Mouse (Mus musculus) MEL (cell line): ENCODE measurements at regions not wholly inside any gene's neighbourhood (a gene's known extent, or its start where the extent isn't known, plus 50 kb on each side); places are given as distances from the start of the nearest gene placed in this dataset.
A peak's percentile ranks its signal among the peaks of the same experiment; 100 is the strongest.

ENCODE experiments used
- DNase-seq: peaks from one replicate; pipeline ENCODE4 v3.0.0; 2011; ENCODE audit warnings: low read depth, low spot score
- H3K27ac ChIP-seq: 2 replicates; pipeline ENCODE4 v1.5.1; 2012; ENCODE audit warnings: low read depth, mild to moderate bottlenecking, control low read depth, low read length, moderate library complexity; ENCODE audit not compliant: control insufficient read depth
- H3K27me3 ChIP-seq, 2 experiments: fragments of 150-350 bp in 1 of 2; sonication (generic) in 1 of 2; 2 replicates each; pipeline ENCODE4 v1.6.1; 2012; ENCODE audit warnings: low read length in 2 of 2, mild to moderate bottlenecking in 2 of 2, improper control_type of control experiment in 1 of 2, moderate library complexity in 1 of 2; ENCODE audit not compliant: insufficient read depth in 2 of 2, control insufficient read depth in 1 of 2
- H3K36me3 ChIP-seq, 2 experiments: 2 replicates each; pipeline ENCODE4 v1.6.1; 2012 to 2014; ENCODE audit warnings: low read length in 2 of 2, improper control_type of control experiment in 1 of 2, inconsistent platforms in 1 of 2, mild to moderate bottlenecking in 1 of 2; ENCODE audit not compliant: insufficient read depth in 2 of 2, control insufficient read depth in 1 of 2
- H3K4me1 ChIP-seq, 2 experiments: fragments of 150-350 bp in 1 of 2; sonication (generic) in 1 of 2; 2 replicates each; pipeline ENCODE4 v1.6.1; 2012; ENCODE audit warnings: low read length in 2 of 2, improper control_type of control experiment in 1 of 2, mild to moderate bottlenecking in 1 of 2; ENCODE audit not compliant: insufficient read depth in 2 of 2, control insufficient read depth in 1 of 2
- H3K4me3 ChIP-seq, 2 experiments: fragments of 150-350 bp in 1 of 2; sonication (generic) in 1 of 2; 2 replicates each; pipeline ENCODE4 v1.5.1; 2012; ENCODE audit warnings: low read depth in 2 of 2, low read length in 2 of 2, mild to moderate bottlenecking in 2 of 2, moderate library complexity in 2 of 2, control low read depth in 1 of 2, improper control_type of control experiment in 1 of 2; ENCODE audit not compliant: control insufficient read depth in 1 of 2, insufficient read depth in 1 of 2
- H3K79me2 ChIP-seq: 2 replicates; pipeline ENCODE4 v1.6.1; 2012; ENCODE audit warnings: mild to moderate bottlenecking, low read length, moderate library complexity; ENCODE audit not compliant: control insufficient read depth, poor library complexity, insufficient read depth
- H3K9ac ChIP-seq: 2 replicates; pipeline ENCODE4 v1.6.1; 2012; ENCODE audit warnings: low read depth, mild to moderate bottlenecking, control low read depth, low read length, moderate library complexity; ENCODE audit not compliant: control insufficient read depth, poor library complexity, severe bottlenecking
- H3K9me3 ChIP-seq: fragments of 150-350 bp; sonication (generic); replicated peaks from 2 replicates; pipeline ENCODE4 v1.6.1; 2012; ENCODE audit warnings: mild to moderate bottlenecking, low read length, improper control_type of control experiment, moderate library complexity; ENCODE audit not compliant: insufficient read depth
- ELF1 ChIP-seq: IDR thresholded peaks from 2 replicates; pipeline ENCODE4 v1.6.1; 2014; ENCODE audit warnings: low read depth, mild to moderate bottlenecking, inconsistent platforms, low read length, improper control_type of control experiment, moderate library complexity
- EP300 ChIP-seq, 2 experiments: IDR thresholded peaks; 2 replicates each; pipeline ENCODE4 v1.6.1; 2011; ENCODE audit warnings: improper control_type of control experiment in 2 of 2, low read length in 2 of 2, low read depth in 1 of 2, mild to moderate bottlenecking in 1 of 2
- ETS1 ChIP-seq: IDR thresholded peaks from 2 replicates; pipeline ENCODE4 v1.6.1; 2012; ENCODE audit warnings: low read depth, mild to moderate bottlenecking, inconsistent platforms, low read length, improper control_type of control experiment, moderate library complexity
- GABPA ChIP-seq: IDR thresholded peaks from 2 replicates; pipeline ENCODE4 v1.6.1; 2012; ENCODE audit warnings: low read depth, mild to moderate bottlenecking, inconsistent platforms, low read length, improper control_type of control experiment, moderate library complexity
- GATA1 ChIP-seq: IDR thresholded peaks from 2 replicates; pipeline ENCODE4 v1.6.1; 2011; ENCODE audit warnings: low read depth, low read length, improper control_type of control experiment
- HCFC1 ChIP-seq: IDR thresholded peaks from 2 replicates; pipeline ENCODE4 v1.6.1; 2012; ENCODE audit warnings: low read depth, mild to moderate bottlenecking, inconsistent platforms, low read length, improper control_type of control experiment, moderate library complexity
- MAFK ChIP-seq: IDR thresholded peaks from 2 replicates; pipeline ENCODE4 v1.6.1; 2011; ENCODE audit warnings: low read depth, mild to moderate bottlenecking, low read length, improper control_type of control experiment, borderline replicate concordance
- MAX ChIP-seq: IDR thresholded peaks from 2 replicates; pipeline ENCODE4 v1.6.1; 2011; ENCODE audit warnings: low read length, improper control_type of control experiment
- MEF2A ChIP-seq: IDR thresholded peaks from 2 replicates; pipeline ENCODE4 v1.6.1; 2014; ENCODE audit warnings: low read depth, mild to moderate bottlenecking, inconsistent platforms, low read length, improper control_type of control experiment; ENCODE audit not compliant: poor library complexity, insufficient replicate concordance, severe bottlenecking; ENCODE audit errors: extremely low read depth
- MXI1 ChIP-seq: IDR thresholded peaks from 2 replicates; pipeline ENCODE4 v1.6.1; 2011; ENCODE audit warnings: mild to moderate bottlenecking, low read depth, low read length, improper control_type of control experiment
- MYB ChIP-seq: IDR thresholded peaks from 2 replicates; pipeline ENCODE4 v1.6.1; 2011; ENCODE audit warnings: mild to moderate bottlenecking, low read depth, low read length, improper control_type of control experiment
- MYC ChIP-seq: IDR thresholded peaks from 2 replicates; pipeline ENCODE4 v1.6.1; 2011; ENCODE audit warnings: low read depth, mild to moderate bottlenecking, low read length, improper control_type of control experiment, moderate library complexity
- POLR2A ChIP-seq, 2 experiments: IDR thresholded peaks; 2 replicates each; pipeline ENCODE4 v1.6.1; 2011 to 2012; ENCODE audit warnings: low read length in 2 of 2, mild to moderate bottlenecking in 2 of 2, control low read depth in 1 of 2, improper control_type of control experiment in 1 of 2, low read depth in 1 of 2, moderate library complexity in 1 of 2; ENCODE audit not compliant: control insufficient read depth in 1 of 2, insufficient read depth in 1 of 2, poor library complexity in 1 of 2
- POLR2AphosphoS2 ChIP-seq: IDR thresholded peaks from 2 replicates; pipeline ENCODE4 v1.6.1; 2011; ENCODE audit warnings: low read length, improper control_type of control experiment
- POLR2AphosphoS5 ChIP-seq: IDR thresholded peaks from 2 replicates; pipeline ENCODE4 v1.6.1; 2012; ENCODE audit warnings: low read depth, borderline replicate concordance, mild to moderate bottlenecking, inconsistent platforms, low read length, moderate library complexity, mixed read lengths
- RAD21 ChIP-seq: IDR thresholded peaks from 2 replicates; pipeline ENCODE4 v1.6.1; 2011; ENCODE audit warnings: mild to moderate bottlenecking, low read depth, low read length, improper control_type of control experiment
- RCOR1 ChIP-seq: IDR thresholded peaks from 2 replicates; pipeline ENCODE4 v1.6.1; 2012; ENCODE audit warnings: low read depth, mild to moderate bottlenecking, inconsistent platforms, low read length, improper control_type of control experiment
- SIN3A ChIP-seq: IDR thresholded peaks from 2 replicates; pipeline ENCODE4 v1.6.1; 2012; ENCODE audit warnings: low read length, improper control_type of control experiment, inconsistent platforms
- TAL1 ChIP-seq: IDR thresholded peaks from 2 replicates; pipeline ENCODE4 v1.6.1; 2012; ENCODE audit warnings: mild to moderate bottlenecking, inconsistent platforms, low read length, moderate library complexity, mixed read lengths
- TBP ChIP-seq: IDR thresholded peaks from 2 replicates; pipeline ENCODE4 v1.8.0; 2011; ENCODE audit warnings: low read depth, low read length, improper control_type of control experiment
- TCF12 ChIP-seq: IDR thresholded peaks from 2 replicates; pipeline ENCODE4 v1.6.1; 2014; ENCODE audit warnings: low read depth, mild to moderate bottlenecking, inconsistent platforms, low read length, improper control_type of control experiment, moderate library complexity
- USF1 ChIP-seq: IDR thresholded peaks from 2 replicates; pipeline ENCODE4 v1.6.1; 2014; ENCODE audit warnings: low read depth, mild to moderate bottlenecking, inconsistent platforms, low read length, improper control_type of control experiment, moderate library complexity
- ZKSCAN1 ChIP-seq: IDR thresholded peaks from 2 replicates; pipeline ENCODE4 v1.6.1; 2012; ENCODE audit warnings: low read depth, mild to moderate bottlenecking, inconsistent platforms, low read length, improper control_type of control experiment, moderate library complexity
- ZMIZ1 ChIP-seq: IDR thresholded peaks from 2 replicates; pipeline ENCODE4 v1.6.1; 2012; ENCODE audit warnings: low read depth, mild to moderate bottlenecking, inconsistent platforms, low read length, improper control_type of control experiment, moderate library complexity

- H3K79me2 ChIP-seq: no peaks in the 10 kb centered on the region
These were observed 292.2 kb upstream of the Pik3r1 start for GRCm38 (mm10) chr13:102060213-102060612.

GRCm38 (mm10) chr13:102064590-102065273 is 296.7 kb upstream of the Pik3r1 start:
- Histone ChIP-seq H3K36me3 (no peaks in the 10 kb centered on the region), H3K4me3 (no peak overlapping the region), H3K79me2 (no peaks in the 10 kb centered on the region), H3K27ac (no peak overlapping the region), H3K4me1 (peaks cover 0 to 2% of the 10 kb centered on the region in 2 experiments; a peak in 1 of 4 replicates), H3K9ac (no peak overlapping the region), H3K27me3 (no peaks in the 10 kb centered on the region)
- DNase-seq: peak; percentile 59
- TF ChIP-seq POLR2A (IDR thresholded peaks at IDR 0.05; ENCODE audit: control insufficient read depth in 1 of 2, insufficient read depth in 1 of 2, low read depth in 1 of 2, low read length in 2 of 2, poor library complexity in 1 of 2): no peak
- TF ChIP-seq TAL1: no peak
- TF ChIP-seq POLR2AphosphoS5: no peak
- TF ChIP-seq USF1: no peak
- TF ChIP-seq SIN3A: no peak
- no peak for TF ChIP-seq GABPA
- peak; percentile 63; the same call in 1 of the 2 replicates for TF ChIP-seq MYC
- TF ChIP-seq TBP: peak; percentile 90
- TF ChIP-seq POLR2AphosphoS2: no peak
- peak; percentile 69 to 85 for TF ChIP-seq EP300 (IDR thresholded peaks at IDR 0.05; ENCODE audit: low read depth in 1 of 2, low read length in 2 of 2)
- no peak for TF ChIP-seq RAD21
- no peak for TF ChIP-seq HCFC1
- peak; percentile 64 for TF ChIP-seq GATA1
- peak; percentile 61 for TF ChIP-seq TCF12
- no peak for TF ChIP-seq ZMIZ1
- no peak for TF ChIP-seq ZKSCAN1
- TF ChIP-seq ETS1: no peak
- no peak for TF ChIP-seq MEF2A
- TF ChIP-seq MAFK: no peak
- TF ChIP-seq MYB: peak; percentile 44; the same call in 1 of the 2 replicates
- TF ChIP-seq RCOR1: no peak; the same call in 1 of the 2 replicates
- TF ChIP-seq MXI1: no peak
- TF ChIP-seq ELF1: no peak
- peak; percentile 36 for TF ChIP-seq MAX
- TF ChIP-seq, all 39 proteins: peak for 7
- no peaks in the 10 kb centered on the region for H3K9me3 ChIP-seq

More at GRCm38 (mm10) chr13:102060213-102060612, 292.2 kb upstream of the Pik3r1 start:
- Histone ChIP-seq H3K9ac (no peak overlapping the region), H3K9me3 (no peaks in the 10 kb centered on the region), H3K4me1 (no peaks in the 10 kb centered on the region; a peak in 1 of 4 replicates), H3K27me3 (no peaks in the 10 kb centered on the region), H3K4me3 (no peak overlapping the region), H3K27ac (no peak overlapping the region)
- DNase-seq: no peak
- no peak for TF ChIP-seq POLR2AphosphoS5
- TF ChIP-seq, all 39 proteins: peak for 0
- H3K36me3 ChIP-seq: no peaks in the 10 kb centered on the region
